Mouse (Mus musculus) MN1 (cell line): ENCODE data around the gene Trim14.
"Not testable (repeated sequence)": the region's sequence is repeated elsewhere in the genome, so short reads cannot be mapped to it uniquely, and the experiment has no call there.

ENCODE experiments used
- DNase-seq: peaks from one replicate; pipeline ENCODE4 v3.0.0-alpha.2; 2016; ENCODE audit warnings: low spot score

The Trim14 gene

DNA sequence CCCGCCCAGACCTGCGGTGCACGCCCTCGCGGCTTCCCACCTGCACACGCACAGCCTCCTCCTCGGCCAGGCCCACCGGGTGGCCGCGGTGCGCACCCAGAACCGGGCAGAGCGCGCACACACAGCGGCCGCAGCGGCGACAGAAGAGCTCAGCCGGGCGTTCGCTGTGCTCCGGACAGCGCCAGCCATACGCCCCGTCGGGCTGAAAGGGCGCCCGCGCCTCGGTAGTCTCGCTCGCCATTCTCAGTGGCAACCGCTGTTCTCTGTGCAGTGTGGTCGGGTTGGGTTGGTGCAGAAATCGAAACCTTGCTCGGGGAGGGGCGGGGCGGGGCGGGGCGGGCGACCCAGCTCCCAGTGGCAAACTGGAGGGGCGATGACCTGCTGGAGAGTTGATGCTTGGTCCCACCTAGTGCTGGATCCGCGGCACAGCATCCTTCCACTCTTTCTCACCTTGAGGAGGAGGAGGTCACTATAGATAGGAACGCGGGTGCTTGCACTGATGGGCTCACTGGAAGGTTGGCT is at the start of gene Trim14:
Gene Trim14 (minus strand): TSS at position 302 of the 522 bp plus-strand sequence.
- peak; percentile 78 for DNase-seq

DNA sequence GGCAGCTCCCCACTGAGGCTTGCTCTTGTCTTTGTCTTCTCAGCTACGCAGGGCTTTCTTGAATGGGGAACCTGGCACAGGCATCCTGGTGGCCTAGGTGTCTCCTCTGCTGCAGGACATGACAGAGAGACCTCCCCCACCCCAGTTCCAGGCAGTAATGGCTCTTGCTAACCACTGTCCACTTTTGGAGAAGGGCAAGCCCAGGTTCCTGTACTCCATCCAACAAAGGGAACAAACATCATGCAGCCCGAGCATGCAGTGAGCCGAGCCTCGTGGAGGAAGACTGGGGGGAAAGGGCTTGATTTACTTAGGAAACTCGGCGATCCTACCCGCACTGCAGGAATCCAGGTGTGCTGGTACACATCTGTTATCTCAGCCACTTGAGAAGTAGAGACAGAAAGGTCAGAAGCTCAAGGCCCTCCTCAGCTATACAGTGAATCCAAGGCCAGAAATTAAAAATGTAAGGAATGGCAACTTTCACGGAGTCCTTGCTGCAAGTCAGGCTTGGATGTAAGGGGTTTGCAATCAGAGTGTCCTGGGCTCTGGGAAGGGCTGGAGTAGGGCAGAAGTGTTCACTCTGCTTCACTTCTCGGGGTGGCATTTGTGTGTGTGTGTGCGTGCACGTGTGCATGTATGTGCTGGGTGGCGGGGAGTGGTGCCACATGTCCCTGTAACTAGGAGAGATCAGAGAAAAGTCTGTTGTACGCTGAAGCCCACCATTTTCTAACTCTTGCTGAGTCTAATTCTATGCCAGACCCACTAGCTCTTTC is 49.3 kb upstream of the Trim14 start:
- no peak for DNase-seq

DNA sequence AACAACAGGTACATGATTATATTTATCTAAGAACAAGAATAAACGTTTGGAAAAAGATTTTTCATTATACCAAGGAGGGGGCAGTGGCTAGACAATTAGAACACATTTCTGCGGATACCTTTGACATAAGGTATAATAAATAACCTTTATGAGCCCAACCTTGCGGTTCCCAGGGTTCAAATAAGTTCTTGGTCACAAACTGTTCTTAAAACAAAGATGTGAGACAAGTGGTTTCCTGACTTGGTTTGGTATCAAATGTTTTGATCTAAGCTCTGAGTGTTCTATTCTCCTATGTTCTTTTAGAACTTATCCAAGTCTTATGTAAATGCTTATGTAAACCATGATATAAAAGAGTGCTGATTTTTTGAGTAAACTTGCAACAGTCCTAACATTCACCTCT is 48.6 kb upstream of the Trim14 start:
- not testable (repeated sequence) for DNase-seq

DNA sequence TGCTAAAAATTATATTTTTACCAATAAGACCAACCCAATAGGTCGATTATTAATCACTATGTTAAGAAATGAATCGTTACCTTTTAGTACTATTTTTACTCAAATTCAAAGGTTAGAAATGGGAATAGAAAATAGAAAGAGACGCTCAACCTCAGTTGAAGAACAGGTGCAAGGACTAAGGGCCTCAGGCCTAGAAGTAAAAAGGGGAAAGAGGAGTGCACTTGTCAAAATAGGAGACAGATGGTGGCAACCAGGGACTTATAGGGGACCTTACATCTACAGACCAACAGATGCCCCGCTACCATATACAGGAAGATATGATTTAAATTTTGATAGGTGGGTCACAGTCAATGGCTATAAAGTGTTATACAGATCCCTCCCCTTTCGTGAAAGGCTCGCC is 48.1 kb upstream of the Trim14 start:
- not testable (repeated sequence) for DNase-seq

DNA sequence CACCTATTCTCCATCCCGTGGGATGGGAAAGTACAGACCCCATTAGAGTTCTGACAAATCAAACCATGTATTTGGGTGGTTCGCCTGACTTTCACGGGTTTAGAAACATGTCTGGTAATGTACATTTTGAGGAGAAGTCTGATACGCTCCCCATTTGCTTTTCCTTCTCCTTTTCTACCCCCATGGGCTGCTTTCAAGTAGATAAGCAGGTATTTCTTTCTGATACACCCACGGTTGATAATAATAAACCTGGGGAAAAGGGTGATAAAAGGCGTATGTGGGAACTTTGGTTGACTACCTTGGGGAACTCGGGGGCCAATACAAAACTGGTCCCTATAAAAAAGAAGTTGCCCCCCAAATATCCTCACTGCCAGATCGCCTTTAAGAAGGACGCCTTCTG is 46.1 kb upstream of the Trim14 start:
- DNase-seq: not testable (repeated sequence)

DNA sequence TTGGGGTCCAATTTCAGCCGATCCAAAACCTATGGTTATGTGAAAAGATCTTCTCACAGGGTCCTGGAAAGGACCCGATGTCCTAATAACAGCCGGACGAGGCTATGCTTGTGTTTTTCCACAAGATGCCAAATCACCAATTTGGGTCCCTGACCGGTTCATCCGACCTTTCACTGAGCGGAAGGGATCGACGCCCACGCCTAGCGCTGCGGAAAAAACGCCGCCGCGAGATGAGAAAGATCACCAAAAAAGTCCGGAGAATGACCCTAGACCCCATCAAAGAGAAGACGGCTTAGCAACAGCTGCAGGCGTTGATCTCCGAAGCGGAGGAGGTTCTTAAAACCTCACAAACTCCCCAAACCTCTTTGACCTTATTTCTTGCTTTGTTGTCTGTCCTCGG is 45.6 kb upstream of the Trim14 start:
- DNase-seq: not testable (repeated sequence)

DNA sequence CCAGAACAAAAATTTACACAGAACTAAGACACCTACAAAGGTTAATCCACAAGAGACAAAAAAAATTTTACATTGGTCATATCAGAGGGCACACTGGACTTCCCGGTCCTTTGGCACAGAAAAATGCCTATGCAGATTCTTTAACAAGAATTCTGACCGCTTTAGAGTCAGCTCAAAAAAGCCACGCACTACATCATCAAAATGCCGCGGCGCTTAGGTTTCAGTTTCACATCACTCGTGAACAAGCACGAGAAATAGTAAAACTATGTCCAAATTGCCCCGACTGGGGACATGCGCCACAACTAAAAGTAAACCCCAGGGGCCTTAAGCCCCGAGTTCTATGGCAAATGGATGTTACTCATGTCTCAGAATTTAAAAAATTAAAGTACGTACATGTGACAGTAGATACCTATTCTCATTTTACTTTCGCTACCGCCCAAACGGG is 44.9 kb upstream of the Trim14 start:
- not testable (repeated sequence) for DNase-seq

DNA sequence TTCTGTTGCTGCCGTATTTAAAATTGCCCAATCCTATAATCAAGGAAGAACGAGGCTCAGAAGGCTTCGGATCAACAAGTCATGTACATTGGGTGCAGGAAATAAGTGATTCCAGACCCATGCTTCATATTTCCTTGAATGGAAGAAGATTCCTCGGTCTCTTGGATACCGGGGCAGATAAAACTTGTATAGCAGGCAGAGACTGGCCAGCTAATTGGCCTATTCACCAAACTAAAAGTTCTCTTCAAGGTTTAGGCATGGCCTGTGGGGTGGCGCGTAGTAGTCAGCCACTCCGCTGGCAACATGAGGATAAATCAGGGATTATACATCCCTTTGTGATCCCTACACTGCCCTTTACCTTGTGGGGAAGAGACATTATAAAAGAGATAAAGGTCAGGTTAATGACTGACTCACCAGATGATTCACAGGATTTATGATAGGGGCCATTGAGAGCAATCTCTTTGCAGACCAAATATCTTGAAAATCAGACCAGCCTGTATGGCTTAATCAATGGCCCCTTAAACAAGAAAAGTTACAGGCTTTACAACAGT is 42.9 kb upstream of the Trim14 start:
- not testable (repeated sequence) for DNase-seq

DNA sequence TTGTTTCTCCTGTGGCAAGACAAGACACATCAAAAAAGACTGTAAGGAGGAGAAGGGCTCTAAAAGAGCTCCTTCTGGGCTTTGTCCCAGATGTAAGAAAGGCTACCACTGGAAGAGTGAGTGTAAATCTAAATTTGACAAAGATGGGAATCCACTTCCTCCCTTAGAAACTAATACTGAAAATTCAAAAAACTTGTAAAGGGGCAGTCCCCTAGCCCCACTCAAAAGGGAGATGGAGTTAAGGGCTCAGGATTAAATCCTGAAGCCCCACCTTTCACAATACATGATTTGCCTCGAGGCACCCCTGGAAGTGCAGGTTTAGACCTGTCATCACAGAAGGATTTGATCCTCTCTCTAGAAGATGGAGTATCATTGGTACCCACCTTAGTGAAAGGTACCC is 42.3 kb upstream of the Trim14 start:
- DNase-seq: no peak

DNA sequence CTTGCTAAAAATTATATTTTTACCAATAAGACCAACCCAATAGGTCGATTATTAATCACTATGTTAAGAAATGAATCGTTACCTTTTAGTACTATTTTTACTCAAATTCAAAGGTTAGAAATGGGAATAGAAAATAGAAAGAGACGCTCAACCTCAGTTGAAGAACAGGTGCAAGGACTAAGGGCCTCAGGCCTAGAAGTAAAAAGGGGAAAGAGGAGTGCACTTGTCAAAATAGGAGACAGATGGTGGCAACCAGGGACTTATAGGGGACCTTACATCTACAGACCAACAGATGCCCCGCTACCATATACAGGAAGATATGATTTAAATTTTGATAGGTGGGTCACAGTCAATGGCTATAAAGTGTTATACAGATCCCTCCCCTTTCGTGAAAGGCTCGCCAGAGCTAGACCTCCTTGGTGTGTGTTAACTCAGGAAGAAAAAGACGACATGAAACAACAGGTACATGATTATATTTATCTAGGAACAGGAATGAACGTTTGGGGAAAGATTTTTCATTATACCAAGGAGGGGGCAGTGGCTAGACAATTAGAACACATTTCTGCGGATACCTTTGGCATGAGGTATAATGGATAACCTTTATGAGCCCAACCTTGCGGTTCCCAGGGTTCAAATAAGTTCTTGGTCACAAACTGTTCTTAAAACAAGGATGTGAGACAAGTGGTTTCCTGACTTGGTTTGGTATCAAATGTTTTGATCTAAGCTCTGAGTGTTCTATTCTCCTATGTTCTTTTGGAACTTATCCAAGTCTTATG is 39.8 kb upstream of the Trim14 start:
- DNase-seq: not testable (repeated sequence)

DNA sequence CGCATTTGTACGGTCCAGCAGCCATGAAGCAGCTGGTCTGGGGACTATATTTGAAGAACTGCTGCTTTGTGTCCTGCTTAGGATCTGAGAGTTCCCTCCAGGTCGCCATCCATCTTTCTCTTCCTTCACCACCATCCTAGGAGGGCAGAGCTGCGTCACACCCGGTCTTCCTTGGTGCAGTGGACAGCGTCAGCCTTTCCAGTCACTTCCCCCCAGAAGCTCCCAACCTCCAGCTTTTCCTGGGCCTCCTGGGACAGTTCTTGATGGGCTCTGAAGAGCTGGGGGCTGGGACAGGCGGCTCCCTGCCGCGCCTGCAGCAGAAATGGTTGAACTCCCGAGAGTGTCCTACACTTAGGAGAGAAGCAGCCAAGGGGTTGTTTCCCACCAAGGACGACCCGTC is 38.9 kb upstream of the Trim14 start:
- no peak for DNase-seq

DNA sequence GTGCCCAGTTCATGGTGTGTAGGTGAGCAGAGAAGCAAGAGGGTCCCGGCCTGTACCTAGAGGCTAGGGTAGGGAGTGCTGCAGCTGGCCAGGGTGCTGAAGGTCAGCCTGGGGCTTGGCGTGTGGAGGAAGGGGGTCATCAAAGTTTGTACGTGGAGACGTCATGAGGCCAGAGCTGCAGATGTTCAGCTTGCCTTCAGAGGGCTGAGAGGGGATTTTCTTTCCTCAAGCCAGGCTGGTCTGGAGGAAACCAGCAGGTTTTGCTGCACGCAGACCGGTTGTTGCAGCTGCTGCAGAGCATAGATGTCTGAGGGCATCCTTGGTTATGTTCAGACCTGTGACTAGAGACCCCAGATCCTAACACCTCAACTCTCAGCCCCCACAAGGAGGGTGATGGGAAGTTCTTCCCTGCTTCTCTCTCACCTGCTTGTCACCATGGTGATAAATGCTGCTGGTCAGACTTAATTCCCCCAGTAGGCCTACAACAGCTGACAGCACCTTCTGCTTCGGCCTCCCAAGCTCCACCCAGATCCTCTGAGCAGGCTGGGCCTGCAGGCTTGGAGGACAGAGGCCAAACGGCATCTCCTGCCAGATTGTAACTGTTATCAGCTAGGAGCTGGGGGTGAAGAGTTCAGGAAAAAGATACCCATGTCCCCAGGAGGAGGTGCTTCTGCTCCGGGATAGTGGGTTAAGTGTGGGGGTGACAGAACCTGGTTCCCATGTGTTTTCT is 38.2 kb upstream of the Trim14 start:
- no peak for DNase-seq

DNA sequence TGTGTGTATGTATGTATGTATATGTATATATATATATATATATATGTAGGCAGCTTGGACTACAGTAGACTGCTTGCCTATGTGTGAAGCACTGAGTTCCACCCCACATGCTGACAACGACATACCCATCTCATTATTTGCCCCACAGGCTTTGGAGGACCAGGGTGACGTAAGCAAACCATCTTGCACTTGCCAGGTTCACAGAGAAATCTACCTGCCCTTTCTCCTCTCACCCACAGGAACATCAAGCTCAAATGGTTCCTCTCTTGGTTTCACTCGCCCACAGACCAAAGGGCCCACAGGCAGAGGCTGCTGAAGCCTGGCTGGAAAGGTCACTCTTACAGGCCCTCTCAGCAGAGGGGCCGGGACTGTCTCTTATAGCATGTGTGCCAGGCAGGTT is 36.7 kb upstream of the Trim14 start:
- DNase-seq: no peak

DNA sequence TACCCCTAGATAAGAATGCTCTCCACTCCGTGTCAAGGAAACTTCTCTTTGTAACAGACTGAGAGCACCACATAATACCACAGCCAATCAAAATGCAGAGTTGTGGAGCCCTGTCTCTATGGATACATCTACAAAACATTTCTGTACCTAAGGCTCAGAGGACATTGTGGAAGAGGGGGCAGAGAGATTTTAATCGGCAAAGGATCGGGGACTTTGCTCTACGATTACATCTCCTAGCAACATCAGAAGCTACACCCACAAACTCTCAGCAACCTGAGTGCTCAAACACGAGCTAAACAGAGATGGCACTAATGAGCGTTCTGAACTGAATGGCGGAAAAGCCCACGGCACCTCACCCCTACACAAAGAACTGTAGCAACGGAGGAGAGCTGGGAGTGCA is 35.8 kb upstream of the Trim14 start:
- no peak for DNase-seq

DNA sequence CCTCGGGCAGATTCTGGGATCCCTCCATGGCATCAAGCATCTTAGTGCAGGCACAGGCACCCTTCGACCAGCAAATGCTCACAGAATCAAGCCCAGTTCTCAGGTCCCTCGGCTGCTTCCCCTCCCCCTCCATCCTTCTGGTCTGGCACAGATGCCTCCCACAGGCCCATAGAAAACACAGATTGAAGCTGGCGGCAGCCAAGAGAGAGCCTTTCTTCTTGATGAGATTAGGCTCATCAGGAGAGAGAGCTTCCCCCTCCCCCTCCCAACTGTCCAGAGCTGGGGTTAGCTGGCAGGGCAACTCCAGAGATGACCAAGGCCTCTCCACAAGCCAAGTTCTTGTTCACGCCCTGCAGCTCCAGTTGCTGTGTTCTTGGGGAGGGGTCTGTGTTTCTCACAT is 33.7 kb upstream of the Trim14 start:
- DNase-seq: peak; percentile 80

DNA sequence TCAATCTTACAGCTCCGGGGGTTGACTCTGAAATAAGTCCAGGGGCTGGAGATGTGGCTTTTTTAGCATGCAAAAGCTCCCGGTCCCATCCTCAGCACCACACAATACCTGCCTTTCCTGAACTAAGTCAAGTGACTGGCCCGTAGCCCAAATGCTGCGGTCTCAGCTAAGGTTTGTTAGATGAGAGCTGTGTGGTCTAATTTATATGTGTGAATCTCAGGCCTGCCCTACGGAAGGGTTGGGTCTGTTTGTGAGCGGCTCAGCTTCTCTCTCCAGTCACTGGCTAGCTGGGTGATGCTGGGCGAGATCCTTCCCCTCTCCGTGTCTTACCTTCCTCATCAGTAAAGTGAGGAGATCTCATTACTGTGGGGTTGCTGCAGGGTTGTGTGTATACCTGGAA is 32.2 kb upstream of the Trim14 start:
- no peak for DNase-seq

DNA sequence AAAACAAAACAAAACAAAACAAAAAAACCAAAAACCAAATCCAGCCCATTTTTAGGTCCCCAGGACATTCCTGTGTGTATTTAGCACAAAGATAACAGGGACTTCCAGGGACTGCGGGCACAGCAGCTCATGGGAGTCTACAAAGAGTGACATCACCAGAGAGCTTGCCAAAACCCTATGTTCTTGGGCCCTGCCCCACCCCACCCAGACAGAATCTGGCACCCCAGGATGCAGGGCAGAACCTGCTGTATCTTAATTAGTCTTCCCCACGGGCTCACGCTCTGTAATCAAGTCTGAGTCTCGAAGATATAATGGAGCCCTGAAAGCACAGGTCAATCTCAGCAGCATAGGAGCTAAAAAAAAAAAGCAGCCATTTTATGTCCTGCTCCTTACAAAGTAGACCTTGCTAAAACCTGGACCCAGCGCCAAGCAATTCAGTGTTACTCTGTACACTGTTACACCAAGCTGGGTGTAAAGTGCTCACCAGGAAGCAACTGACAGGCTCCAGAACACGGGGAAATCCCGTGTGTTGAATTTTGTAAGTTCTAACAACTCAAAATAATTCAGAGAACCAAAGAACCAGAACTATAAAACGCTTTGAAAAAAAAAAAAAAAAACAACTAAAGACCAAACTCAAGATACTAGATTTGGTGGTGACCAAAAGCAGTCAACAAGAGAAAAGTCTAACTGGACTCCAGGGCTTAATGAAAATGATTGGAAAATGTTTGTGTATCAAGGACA is 31.2 kb upstream of the Trim14 start:
- peak; percentile 45 for DNase-seq

DNA sequence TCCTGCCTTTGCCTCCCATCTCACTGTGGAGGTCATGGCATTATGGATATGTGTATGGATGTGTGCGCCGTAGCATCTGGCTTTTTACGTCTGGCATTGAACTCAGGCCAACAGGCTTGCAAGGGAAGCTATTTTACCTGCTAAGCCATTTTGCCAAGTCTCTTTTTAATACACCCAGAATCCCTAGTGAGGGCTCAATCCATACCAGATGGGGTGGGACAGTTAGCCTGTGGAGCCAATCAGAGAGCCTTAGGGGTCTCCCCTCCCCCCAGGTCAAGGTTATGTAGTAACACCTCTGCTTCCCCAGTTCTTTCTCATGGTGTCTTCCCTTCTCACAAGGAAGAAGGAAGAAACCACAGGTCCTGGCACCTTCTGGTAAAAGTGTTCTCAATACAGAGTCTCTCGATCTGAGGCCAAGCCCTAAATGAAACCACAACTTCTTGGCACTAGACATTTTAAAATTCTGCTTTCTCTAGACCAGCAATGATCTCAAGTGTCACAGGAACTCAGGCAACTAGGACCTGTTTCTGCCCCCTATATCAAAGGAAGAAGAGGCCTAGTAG is 29.5 kb upstream of the Trim14 start:
- DNase-seq: no peak

DNA sequence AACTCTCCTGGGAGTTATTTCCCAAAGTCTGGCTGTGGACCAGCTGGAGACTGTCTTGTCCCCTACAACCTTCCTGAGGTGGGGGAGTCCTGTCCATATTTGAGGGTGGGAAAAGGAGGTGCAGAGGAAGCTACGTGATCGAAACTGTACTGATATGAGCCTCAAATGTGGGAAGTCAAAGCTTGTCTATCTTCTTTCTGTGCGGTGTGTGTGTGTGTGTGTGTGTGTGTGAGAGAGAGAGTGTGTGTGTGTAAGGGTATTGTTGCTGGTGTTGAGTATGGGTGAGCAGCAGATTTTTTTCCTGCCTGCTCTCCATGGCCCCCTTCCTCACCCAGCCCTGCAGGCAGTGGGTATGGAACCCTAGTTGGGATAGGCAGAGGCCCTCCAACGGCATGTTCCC is 28.3 kb upstream of the Trim14 start:
- DNase-seq: no peak

DNA sequence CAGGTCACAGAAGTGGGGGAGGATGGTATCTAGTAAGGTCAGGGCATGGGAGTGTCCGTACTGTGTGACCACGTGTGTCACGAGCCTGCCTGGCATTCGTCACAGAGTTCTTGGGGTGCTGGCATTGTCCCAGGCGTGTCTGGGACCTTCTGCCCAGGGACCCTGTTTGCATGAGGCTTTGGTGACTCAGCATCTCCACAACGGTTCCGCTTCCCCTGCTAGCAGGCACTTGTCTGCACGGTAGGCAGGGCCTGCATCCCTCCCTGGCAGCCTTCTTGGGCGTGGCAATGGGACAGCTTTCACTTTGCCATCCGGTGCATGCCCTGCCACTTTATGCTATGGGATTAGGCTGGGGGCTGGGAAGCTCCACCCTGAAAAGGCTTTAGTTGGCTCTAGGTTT is 27.9 kb upstream of the Trim14 start:
- peak; percentile 85 for DNase-seq

DNA sequence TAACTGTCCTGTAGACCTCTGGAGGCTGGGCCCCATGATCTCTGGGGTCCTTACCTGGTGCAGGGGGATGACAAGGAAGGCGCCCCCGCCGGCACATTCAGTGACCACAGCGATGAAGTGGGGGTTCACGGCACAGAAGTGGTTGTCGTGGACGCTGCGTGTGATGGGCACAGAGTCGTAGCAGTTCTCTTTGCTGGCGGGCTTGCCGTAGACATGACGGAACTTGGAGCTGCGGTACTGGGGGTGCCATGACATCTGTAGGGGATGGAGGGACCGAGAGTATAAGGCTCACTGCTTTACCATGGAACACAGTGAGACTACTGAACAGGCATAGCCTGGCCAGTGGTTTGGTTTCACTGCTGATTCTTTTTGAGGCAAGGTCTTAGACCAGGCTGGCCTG is 26.9 kb upstream of the Trim14 start:
- DNase-seq: no peak
